Mouse (Mus musculus) activated CD4-positive, CD25-positive, alpha-beta regulatory T cell (primary cell): ENCODE data around the gene Gm20721. TPM values are rescaled to one million over a fixed set of nuclear protein-coding genes. Genes with fewer than 3 reads are reported as not detected.

Experiments used
- polyA plus RNA-seq, 2 experiments: library from polyadenylated mRNA; unstranded; fragments of 100-300 nt; shearing (Covaris generic); gene quantifications; one replicate each; pipeline ENCODE4 v1.2.1; 2017

Gene Gm20721
- 1 to 10 TPM; 1.4 to 2.5 TPM for polyA plus RNA-seq

GRCm38 (mm10) chr2:174346612-174346998 lies at the start of gene Gm20721:
Gene Gm20721 (minus strand): TSS chr2:174346712.

DNA sequence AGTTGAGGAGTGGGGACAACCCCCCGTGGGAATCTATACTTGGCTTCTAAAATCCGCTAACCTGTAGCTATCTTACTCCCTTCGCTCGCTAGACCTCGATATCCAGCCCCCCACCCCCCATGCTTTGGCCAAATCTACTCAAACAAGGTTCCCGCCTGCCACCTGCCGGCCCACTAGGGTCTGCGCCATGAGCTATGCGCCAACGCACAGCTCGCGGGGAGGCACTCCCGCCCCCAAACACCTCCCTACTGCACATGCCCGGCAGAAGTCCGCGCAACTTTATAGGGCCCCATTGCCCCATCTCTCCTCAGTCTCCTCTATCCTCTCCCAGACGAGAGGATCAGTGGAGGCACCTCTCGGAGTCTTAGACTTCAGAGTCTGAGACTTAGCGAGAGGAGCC lies 62.5 kb downstream of the Gm20721 start, which contains the start of gene Gnas:
TSS of gene Gnas (plus strand) at position 310 of the 400 bp plus-strand sequence.

Other genes with a start within 250 kb of the Gm20721 start
- 10 to 100 TPM; 90.3 to 92.6 TPM for gene Npepl1, start 236.4 kb downstream of the Gm20721 start, polyA plus RNA-seq
- gene Gnas, start 62.4 kb downstream of the Gm20721 start, polyA plus RNA-seq = 100 to 1,000 TPM; 698 to 885 TPM
- 10 to 100 TPM; 60.4 to 64.1 TPM for gene Nelfcd, start 69.1 kb upstream of the Gm20721 start, polyA plus RNA-seq
- 100 to 1,000 TPM; 113 TPM for gene Ctsz, start 92.3 kb upstream of the Gm20721 start, polyA plus RNA-seq
- gene Tubb1, start 104.0 kb upstream of the Gm20721 start, polyA plus RNA-seq = not detected
- gene Atp5e, start 117.4 kb upstream of the Gm20721 start, polyA plus RNA-seq = 100 to 1,000 TPM; 542 to 543 TPM
- gene Prelid3b, start 126.4 kb upstream of the Gm20721 start, polyA plus RNA-seq = 100 to 1,000 TPM in 1 of 2 experiments, 10 to 100 TPM in 1; 99.8 to 116 TPM